Mouse (Mus musculus): ENCODE results near the gene Lcmt1.

Gene Lcmt1

DNA sequence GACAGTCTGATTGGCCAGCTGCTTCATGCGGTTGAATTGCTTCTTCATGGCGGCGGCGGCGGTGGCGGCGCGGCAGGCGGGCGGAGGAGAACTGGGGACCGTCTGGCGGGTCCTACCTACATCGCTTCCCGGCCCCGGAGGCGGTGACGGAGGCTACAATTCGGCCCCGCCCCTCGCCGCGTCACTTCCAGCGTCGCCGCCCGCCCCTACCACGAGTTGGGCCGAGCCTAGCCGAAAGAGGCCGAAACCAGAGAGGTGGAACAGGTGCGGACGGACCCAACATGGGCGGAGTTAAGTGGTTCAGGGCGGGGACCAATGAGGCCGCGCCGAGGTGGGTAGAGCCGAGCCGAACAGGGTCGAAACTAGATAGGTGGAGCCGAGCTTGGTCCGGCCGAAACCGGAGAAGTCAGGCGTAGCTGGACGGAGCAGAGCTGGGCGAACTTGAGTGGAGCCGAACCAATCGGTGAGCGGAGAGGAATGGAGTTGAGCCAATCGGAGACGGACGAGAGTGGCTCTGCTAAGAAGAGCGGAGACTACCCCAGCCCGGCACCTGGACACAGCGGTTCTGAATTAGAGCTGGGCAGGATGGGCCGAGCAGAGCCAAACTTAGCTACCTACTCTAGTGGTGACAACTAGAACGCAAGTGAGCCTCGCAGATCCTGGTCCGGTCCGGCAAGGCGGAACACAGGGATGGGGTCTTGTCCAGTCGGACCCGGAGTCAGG, at the start of gene Lcmt1, which contains the start of gene Arhgap17:
Gene Lcmt1, plus strand, starts transcription at position 26 of the 723 bp plus-strand sequence.
Gene Arhgap17, minus strand, starts transcription at position 157 of the 723 bp plus-strand sequence.
- DNase-seq (ENCODE audit: low spot score): peak; percentile 98

GRCm38 (mm10) chr7:123322452-123323121, 47.0 kb upstream of the Lcmt1 start:
- peak; percentile 56 for DNase-seq (ENCODE audit: low spot score)

- peak; percentile 73 for DNase-seq (ENCODE audit: low spot score)
Measured at GRCm38 (mm10) chr7:123323388-123323787, 46.2 kb upstream of the Lcmt1 start.

- no peak for DNase-seq (ENCODE audit: low spot score)
Measured at GRCm38 (mm10) chr7:123324105-123324504, 45.5 kb upstream of the Lcmt1 start.

DNA sequence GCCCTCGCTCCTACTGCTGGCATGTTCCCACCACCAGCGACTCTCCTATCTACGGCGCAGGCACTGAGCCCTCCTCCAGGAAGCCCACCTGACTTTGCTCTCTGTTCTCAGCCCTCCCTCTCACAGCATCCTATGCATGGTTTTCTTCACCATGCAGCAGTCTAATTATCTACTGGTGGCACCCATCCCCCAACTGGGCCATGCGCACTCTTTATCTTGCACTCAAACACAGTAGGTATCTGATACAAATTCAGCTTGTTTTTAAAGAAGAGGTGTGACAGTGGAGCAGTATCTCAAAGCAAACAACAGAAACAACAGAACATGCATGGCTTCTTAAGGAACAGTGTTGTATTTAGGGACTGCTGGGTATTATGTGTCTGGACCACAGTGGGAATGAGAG, 43.5 kb upstream of the Lcmt1 start:
- DNase-seq (ENCODE audit: low spot score): no peak

DNA sequence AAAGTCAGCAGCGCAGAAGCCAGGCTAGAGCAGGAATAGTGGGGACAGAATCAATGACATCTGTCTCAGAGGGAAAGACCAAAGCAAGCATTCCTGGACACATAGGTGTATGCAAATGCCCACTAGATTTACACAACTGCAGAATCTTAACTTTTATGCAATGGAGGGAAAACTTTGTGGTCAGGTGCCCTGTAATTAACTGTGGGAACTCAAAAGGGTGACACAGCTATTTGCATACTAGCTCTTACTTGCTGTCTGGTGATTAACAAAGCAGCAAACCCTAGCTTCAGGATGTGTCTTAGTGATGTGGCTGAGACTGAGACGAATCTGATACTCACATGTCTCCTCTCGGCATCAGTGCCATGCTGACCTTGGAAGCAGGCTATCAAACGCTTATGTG, 42.7 kb upstream of the Lcmt1 start:
- no peak for DNase-seq (ENCODE audit: low spot score)

GRCm38 (mm10) chr7:123327909-123328308, 41.7 kb upstream of the Lcmt1 start:
- no peak for DNase-seq (ENCODE audit: low spot score)

GRCm38 (mm10) chr7:123330506-123330905, 39.1 kb upstream of the Lcmt1 start:
- DNase-seq (ENCODE audit: low spot score): no peak

GRCm38 (mm10) chr7:123336322-123336721, 33.3 kb upstream of the Lcmt1 start:
- DNase-seq (ENCODE audit: low spot score): peak; percentile 43

DNA sequence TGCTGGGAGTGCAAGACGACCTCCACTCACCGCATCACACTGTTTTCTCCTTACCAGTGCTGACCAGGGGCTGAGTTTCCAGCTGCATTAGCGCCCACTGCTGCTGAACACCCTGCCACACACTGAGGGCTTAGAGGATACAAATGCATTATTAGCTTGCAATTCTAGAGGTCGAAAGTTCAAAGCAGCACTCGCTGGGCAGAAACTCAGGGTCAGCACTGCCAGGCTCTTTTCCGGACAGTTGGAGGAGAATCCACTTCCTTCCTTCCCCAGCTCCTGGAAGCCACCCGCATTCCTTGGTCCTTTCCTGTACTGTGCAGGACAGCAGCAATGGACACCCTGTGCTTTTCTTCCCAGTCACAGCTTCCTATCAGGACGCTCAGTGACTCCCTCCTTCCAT, 31.2 kb upstream of the Lcmt1 start:
- no peak for DNase-seq (ENCODE audit: low spot score)

GRCm38 (mm10) chr7:123341896-123342295, 27.7 kb upstream of the Lcmt1 start:
- no peak for DNase-seq (ENCODE audit: low spot score)

- DNase-seq (ENCODE audit: low spot score): no peak
Measured at GRCm38 (mm10) chr7:123344079-123344780, 25.4 kb upstream of the Lcmt1 start.

DNA sequence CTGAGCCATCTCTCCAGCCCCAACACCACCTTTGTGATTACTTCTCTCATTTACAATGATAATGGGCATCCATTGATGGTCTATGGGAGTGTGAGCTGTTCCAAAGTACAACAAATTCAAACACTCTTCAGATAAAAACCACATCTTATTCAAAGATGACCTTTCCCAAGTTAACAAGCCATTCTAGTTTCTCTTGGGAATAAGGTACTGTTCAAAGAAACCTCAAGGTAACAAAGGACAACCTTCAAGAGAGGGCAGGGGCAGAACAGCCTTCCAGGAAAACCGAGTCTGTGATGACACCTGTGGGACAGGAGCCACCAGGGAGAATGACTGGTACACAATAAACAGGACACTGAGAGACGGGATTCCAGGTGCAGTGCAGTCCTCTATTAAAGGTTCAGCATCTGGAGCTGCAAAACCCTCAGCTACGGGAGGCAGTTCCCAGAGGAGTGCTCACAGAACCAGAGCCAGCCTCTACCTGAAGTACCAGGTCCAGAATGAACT, 24.5 kb upstream of the Lcmt1 start:
- no peak for DNase-seq (ENCODE audit: low spot score)

DNA sequence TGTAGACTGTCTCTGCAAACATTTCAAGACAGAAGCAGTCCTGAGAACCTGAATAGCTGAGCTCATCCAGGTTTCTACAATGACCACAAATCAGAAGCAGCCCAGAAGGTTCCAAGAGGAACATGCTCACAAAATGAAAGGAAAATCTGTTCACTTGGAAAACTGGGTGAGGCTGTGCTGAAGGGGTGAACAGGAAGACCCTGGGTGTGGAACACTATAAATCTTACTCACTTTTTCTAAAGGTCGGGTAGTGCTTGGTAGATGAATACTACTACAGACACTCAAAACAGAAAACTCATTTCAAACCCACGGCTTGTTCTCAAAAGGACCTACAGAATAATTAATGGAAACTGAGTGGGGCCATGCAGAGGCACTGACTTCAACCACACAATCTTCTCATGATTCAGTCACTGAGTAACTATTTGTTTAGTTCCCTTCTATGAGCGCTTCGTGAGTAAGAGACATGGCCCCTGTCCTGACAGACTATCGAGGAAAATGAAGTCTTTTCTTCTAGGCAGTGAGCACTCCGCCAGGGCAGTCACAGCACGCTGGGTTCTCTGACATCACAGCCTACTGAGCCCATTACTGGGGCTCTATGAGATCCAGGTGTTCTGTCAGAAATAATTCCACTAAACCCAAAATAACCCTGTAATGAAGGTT, 22.8 kb upstream of the Lcmt1 start:
- DNase-seq (ENCODE audit: low spot score): no peak

DNA sequence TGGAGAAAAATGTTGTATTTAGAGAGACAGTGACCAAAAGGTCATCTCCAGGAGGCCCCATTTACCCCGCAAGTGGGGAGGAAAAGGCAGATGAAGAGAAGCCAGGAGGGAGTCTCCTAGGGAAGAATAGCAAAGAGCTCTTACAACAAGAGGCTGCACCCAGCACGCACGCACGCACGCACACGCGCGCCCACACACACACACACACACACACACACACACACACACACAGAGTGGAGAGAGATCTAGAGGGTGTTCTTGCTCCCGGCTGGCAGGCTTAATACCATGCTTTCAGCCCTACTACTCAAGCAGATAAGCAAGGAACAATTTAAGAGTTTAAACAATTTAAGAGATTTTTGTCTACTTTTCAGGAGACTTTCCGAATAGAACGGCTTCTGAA, 19.8 kb upstream of the Lcmt1 start:
- no peak for DNase-seq (ENCODE audit: low spot score)

DNA sequence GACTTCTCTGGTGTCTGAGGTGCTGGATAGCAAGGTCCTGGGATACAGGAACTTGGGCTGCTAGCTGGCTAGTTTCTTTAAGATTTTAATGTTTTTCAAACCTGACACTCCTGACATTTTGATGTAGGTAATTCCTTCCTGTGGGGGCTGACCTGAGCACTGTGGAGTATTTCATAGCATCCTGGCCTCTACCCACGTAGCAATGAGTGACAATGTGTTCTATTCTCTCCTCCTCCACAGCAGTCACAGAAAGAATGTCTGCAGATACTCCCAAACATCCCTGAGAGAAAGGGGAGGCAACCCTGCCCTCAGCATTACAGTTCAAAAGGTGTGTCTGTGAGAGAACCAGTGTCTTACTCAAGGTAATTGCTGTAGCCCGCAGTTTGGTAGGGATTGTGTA, 19.3 kb upstream of the Lcmt1 start:
- DNase-seq (ENCODE audit: low spot score): no peak

DNA sequence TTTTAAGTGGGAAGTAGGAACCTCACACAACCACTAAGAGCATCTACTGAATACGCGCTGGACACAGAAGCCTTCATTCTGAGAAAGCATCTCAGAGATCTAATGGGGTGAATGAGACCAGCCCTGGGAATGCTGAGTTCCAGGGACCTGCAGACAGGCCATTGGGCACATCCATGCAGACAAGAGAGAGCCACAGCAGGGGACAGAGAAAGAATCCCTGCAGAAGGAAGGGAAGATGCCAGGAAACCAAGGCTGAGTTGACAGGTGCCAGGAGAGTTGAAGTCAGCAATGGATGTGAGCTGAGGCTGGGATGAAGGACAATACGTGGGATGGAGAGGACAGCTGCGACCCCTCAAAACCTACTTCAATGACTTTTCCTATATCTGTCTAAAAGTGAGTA, 16.5 kb upstream of the Lcmt1 start:
- DNase-seq (ENCODE audit: low spot score): no peak

GRCm38 (mm10) chr7:123353879-123354278, 15.7 kb upstream of the Lcmt1 start:
- no peak for DNase-seq (ENCODE audit: low spot score)

DNA sequence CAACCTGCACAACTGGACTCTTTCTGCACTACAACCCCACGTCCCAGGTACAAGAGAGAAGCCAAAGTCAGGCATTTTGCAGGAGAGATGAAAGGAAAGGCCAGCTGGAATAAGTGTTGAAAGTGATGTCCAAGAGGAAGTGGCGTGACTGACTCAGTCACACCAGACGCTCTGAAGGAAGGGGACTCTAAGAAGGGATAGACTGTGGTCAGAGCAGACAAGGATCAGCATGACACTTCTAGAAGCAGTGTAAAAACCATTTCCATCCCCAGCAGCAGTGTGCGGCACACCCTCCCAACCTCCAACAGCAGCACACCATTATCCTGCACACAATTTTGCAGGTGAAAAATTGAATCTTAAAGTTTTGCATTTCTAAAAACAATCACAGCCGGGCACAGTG, 15.2 kb upstream of the Lcmt1 start:
- DNase-seq (ENCODE audit: low spot score): no peak

DNA sequence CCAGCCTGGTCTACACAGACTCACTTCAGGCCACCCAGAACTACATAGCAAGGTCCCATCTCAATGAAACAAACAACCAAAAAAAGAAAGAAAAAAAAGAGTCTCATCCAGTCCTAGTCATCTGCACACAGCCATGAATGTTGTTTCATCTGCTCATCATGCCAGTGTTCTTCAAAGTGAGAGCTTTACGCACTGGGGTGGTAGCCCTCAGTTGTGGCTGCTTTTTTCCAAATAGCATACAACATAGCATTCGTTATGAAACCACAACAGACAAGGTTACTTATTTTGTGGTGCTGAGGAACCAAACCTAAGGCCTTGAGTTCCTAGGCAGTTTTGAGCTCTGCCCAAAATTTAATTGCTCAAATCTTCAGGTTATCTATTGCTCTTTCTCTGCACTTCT, 14.7 kb upstream of the Lcmt1 start:
- no peak for DNase-seq (ENCODE audit: low spot score)

DNA sequence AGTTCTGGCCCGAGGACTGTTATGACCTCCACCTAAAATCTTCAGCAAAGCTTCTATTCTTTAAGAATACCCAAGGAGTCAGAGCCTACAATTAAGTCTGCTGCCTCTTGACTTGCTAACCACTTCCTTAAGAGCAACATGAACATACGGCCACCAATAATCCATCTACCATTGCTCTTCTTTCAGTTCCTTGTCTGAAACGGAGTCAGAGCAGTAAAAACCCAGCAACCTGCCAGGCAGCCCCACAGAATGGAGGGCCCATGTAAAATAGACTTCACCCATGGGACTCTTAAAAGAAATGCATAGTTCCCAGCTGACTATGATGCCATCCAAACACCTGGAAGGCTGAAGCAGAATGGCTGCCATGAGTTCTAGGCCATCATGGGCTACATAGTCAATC, 13.4 kb upstream of the Lcmt1 start:
- DNase-seq (ENCODE audit: low spot score): no peak

DNA sequence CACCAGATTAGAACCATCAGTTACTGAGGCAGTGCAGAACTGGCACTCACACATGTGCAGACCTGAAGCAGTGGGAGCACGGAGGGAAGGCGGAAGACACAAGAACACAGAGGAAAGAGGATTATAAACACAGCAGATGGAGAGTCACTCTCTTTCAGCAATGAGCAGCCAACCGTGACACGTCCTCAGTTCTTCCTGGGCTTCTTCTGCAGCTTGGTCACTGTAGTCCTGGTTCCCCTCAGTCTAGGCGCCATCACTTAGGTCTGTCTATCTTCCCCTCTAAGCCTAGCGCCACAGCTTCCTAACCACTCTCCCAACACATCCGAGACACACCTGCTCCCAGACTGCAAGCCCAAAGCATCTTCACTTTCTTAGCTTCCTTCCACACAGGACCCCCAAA, 10.5 kb upstream of the Lcmt1 start:
- no peak for DNase-seq (ENCODE audit: low spot score)
